Mouse (Mus musculus) neural tube, embryonic 10.5 days (tissue): ENCODE results near the gene Wdr25.
A peak's percentile ranks its signal among the peaks of the same experiment; 100 is the strongest.

Experiments used
- DNase-seq: peaks from one replicate; pipeline ENCODE4 v3.0.0-alpha.2; 2017; ENCODE audit warnings: low spot score; ENCODE audit errors: extremely low spot score

The Wdr25 gene

GRCm38 (mm10) chr12:109058660-109059059, 165.2 kb downstream of the Wdr25 start:
- no peak for DNase-seq

- peak; percentile 65 for DNase-seq
Measured at GRCm38 (mm10) chr12:109067561-109068135, 174.2 kb downstream of the Wdr25 start.

GRCm38 (mm10) chr12:109068167-109068653, 174.8 kb downstream of the Wdr25 start, which contains the start of gene Begain:
Begain (minus strand) TSS chr12:109068217.
- peak; percentile 43 for DNase-seq

- no peak for DNase-seq
Measured at GRCm38 (mm10) chr12:109068738-109069137, 175.3 kb downstream of the Wdr25 start.

- DNase-seq, result no peak
Measured at GRCm38 (mm10) chr12:109069751-109070150, 176.3 kb downstream of the Wdr25 start.

- DNase-seq, result no peak
Measured at GRCm38 (mm10) chr12:109071248-109071647, 177.8 kb downstream of the Wdr25 start.

GRCm38 (mm10) chr12:109074106-109074505, 180.7 kb downstream of the Wdr25 start:
- DNase-seq, result no peak

- no peak for DNase-seq
Measured at GRCm38 (mm10) chr12:109074777-109075285, 181.4 kb downstream of the Wdr25 start.

- no peak for DNase-seq
Measured at GRCm38 (mm10) chr12:109077036-109077435, 183.6 kb downstream of the Wdr25 start.
